Mouse (Mus musculus): ENCODE measurements around the gene Ccdc69. TPM values are rescaled to one million over a fixed set of nuclear protein-coding genes. Genes with fewer than 3 reads are reported as not detected.

Gene Ccdc69
- total RNA-seq, 2 experiments from 2014 or later, result not detected

GRCm38 (mm10) chr11:55013802-55014201 is 64.1 kb downstream of the Ccdc69 start:
- DNase-seq, result no peak
- intact Hi-C loops (cut with DNase I), result no loop called here

- intact Hi-C loops (cut with DNase I), result no loop called here
- no peak for DNase-seq
Observed at GRCm38 (mm10) chr11:55012551-55013521, 65.1 kb downstream of the Ccdc69 start.

GRCm38 (mm10) chr11:55011440-55011839 is 66.5 kb downstream of the Ccdc69 start:
- no peak for DNase-seq
- intact Hi-C loops (cut with DNase I), result no loop called here

- DNase-seq, result no peak
- intact Hi-C loops (cut with DNase I), result no loop called here
Observed at GRCm38 (mm10) chr11:55008230-55008629, 69.7 kb downstream of the Ccdc69 start.

- no peak for DNase-seq
- intact Hi-C loops (cut with DNase I), result no loop called here
Observed at GRCm38 (mm10) chr11:55005684-55006083, 72.2 kb downstream of the Ccdc69 start.

- DNase-seq, result no peak
- intact Hi-C loops (cut with DNase I), result no loop called here
Observed at GRCm38 (mm10) chr11:55004970-55005502, 72.9 kb downstream of the Ccdc69 start.

Other genes with a start within 250 kb of the Ccdc69 start
- gene Lyrm7, start 217.2 kb downstream of the Ccdc69 start, total RNA-seq (2021), result 10 to 100 TPM; 17.5 to 26.2 TPM
- 100 to 1,000 TPM; 364 to 423 TPM for gene Hint1, start 211.7 kb downstream of the Ccdc69 start, total RNA-seq (2021)
- 1 to 10 TPM; 5.1 to 9.6 TPM for gene Gpx3, start 175.7 kb downstream of the Ccdc69 start, total RNA-seq (2021)
- 10 to 100 TPM; 22.8 to 24.9 TPM for gene Tnip1, start 115.2 kb downstream of the Ccdc69 start, total RNA-seq (2021)
- 10 to 100 TPM; 70.0 to 70.2 TPM for gene Anxa6, start 44.7 kb downstream of the Ccdc69 start, total RNA-seq (2021)
- 10 to 100 TPM; 31.0 to 32.2 TPM for gene Gm2a, start 20.0 kb upstream of the Ccdc69 start, total RNA-seq (2021)
- not detected for gene Slc36a3, start 73.6 kb upstream of the Ccdc69 start, total RNA-seq (2021)
- under 1 TPM in 1 of 2 experiments, not detected in 1; 0.52 TPM for gene Slc36a2, start 106.9 kb upstream of the Ccdc69 start, total RNA-seq (2021)
- gene Slc36a1, start 126.2 kb upstream of the Ccdc69 start, total RNA-seq (2021), result 10 to 100 TPM; 33.5 to 41.3 TPM